Mouse (Mus musculus) stomach, embryonic 15.5 days (tissue): ENCODE measurements around the gene Frem2. TPM values are rescaled to one million over a fixed set of nuclear protein-coding genes. Genes with fewer than 3 reads are reported as not detected.

ENCODE experiments used
- ATAC-seq: fragments of 200-750 bp; cut with Nextera tagmentation; 2 replicates; pipeline ENCODE4 v1.8.0; 2017; ENCODE audit warnings: low read depth, moderate number of reproducible peaks, moderate TSS enrichment; ENCODE audit not compliant: insufficient read depth, low FRiP score
- H3K27ac ChIP-seq: fragments of 300-500 bp; sonication (generic); 2 replicates; pipeline ENCODE4 v1.5.1; 2015; ENCODE audit warnings: mild to moderate bottlenecking, inconsistent platforms
- H3K27me3 ChIP-seq: fragments of 300-500 bp; sonication (generic); replicated peaks from 2 replicates; pipeline ENCODE4 v1.6.1; 2015; ENCODE audit warnings: inconsistent platforms
- H3K36me3 ChIP-seq: fragments of 300-500 bp; sonication (generic); 2 replicates; pipeline ENCODE4 v1.6.1; 2015; ENCODE audit warnings: inconsistent platforms
- H3K4me1 ChIP-seq: fragments of 300-500 bp; sonication (generic); 2 replicates; pipeline ENCODE4 v1.6.1; 2015; ENCODE audit warnings: inconsistent platforms
- H3K4me2 ChIP-seq: fragments of 300-500 bp; sonication (generic); 2 replicates; pipeline ENCODE4 v1.6.1; 2015; ENCODE audit warnings: mild to moderate bottlenecking, inconsistent platforms
- H3K4me3 ChIP-seq: fragments of 300-500 bp; sonication (generic); replicated peaks from 2 replicates; pipeline ENCODE4 v1.5.1; 2015; ENCODE audit warnings: inconsistent platforms
- H3K9ac ChIP-seq: fragments of 300-500 bp; sonication (generic); 2 replicates; pipeline ENCODE4 v1.6.1; 2015; ENCODE audit warnings: inconsistent platforms
- H3K9me3 ChIP-seq: fragments of 300-500 bp; sonication (generic); 2 replicates; pipeline ENCODE4 v1.6.1; 2016; ENCODE audit warnings: inconsistent platforms
- WGBS: fragments of 180-500 bp; shearing (Covaris S2); methylation state at CpG from one replicate; pipeline ENCODE4 v1.1.7; 2015; 5-methylcytosine and 5-hydroxymethylcytosine counted together
- polyA plus RNA-seq: library from polyadenylated mRNA; unstranded; fragments of >200 nt; fragmentation: Nextera tagmentation; extraction: Ambion mirVana; gene quantifications from 2 replicates; pipeline ENCODE4 v1.2.1, GENCODE M21; 2015

The Frem2 gene
- polyA plus RNA-seq, 1 experiment from 2014 or later: 12.0 TPM

- 70% methylated on average over 10 of the region's 10 CpGs for WGBS
- no peaks in the 10 kb centered on the region for H3K9me3 ChIP-seq
- ATAC-seq: peak; percentile 84
- no peak overlapping the region for H3K9ac ChIP-seq
- H3K27ac ChIP-seq: peak overlapping the region; percentile 52; the same call in 1 of the 2 replicates
- no peaks in the 10 kb centered on the region for H3K36me3 ChIP-seq
- H3K27me3 ChIP-seq: no peaks in the 10 kb centered on the region
- no peak overlapping the region for H3K4me3 ChIP-seq
- H3K4me2 ChIP-seq: no peak overlapping the region
- H3K4me1 ChIP-seq: peaks cover 2% of the 10 kb centered on the region; the same call in 1 of the 2 replicates
Observed at GRCm38 (mm10) chr3:53579121-53579704, 77.9 kb downstream of the Frem2 start.

- no peak for ATAC-seq
- H3K27ac ChIP-seq: no peak overlapping the region
Observed at GRCm38 (mm10) chr3:53576320-53577116, 80.6 kb downstream of the Frem2 start.

GRCm38 (mm10) chr3:53574123-53574522, 83.0 kb downstream of the Frem2 start:
- H3K4me2 ChIP-seq: no peak overlapping the region
- H3K36me3 ChIP-seq: no peaks in the 10 kb centered on the region
- no peak overlapping the region for H3K27ac ChIP-seq
- H3K4me3 ChIP-seq: no peak overlapping the region
- ATAC-seq: no peak
- no peaks in the 10 kb centered on the region for H3K9me3 ChIP-seq
- H3K27me3 ChIP-seq: no peaks in the 10 kb centered on the region
- peaks cover 2% of the 10 kb centered on the region; the same call in 1 of the 2 replicates for H3K4me1 ChIP-seq
- no peak overlapping the region for H3K9ac ChIP-seq
- WGBS: 70% methylated on average over 9 of the region's 9 CpGs

More at GRCm38 (mm10) chr3:53576320-53577116, 80.6 kb downstream of the Frem2 start:
- no peak overlapping the region for H3K9ac ChIP-seq
- no peaks in the 10 kb centered on the region for H3K36me3 ChIP-seq
- 56% methylated on average over 7 of the region's 7 CpGs for WGBS
- H3K27me3 ChIP-seq: no peaks in the 10 kb centered on the region
- H3K4me3 ChIP-seq: no peak overlapping the region
- H3K4me2 ChIP-seq: no peak overlapping the region
- peaks cover 2% of the 10 kb centered on the region; the same call in 1 of the 2 replicates for H3K4me1 ChIP-seq
- H3K9me3 ChIP-seq: no peaks in the 10 kb centered on the region

GRCm38 (mm10) chr3:53571663-53572062, 85.5 kb downstream of the Frem2 start:
- H3K4me3 ChIP-seq: no peak overlapping the region
- no peak overlapping the region for H3K9ac ChIP-seq
- H3K36me3 ChIP-seq: no peaks in the 10 kb centered on the region
- no peaks in the 10 kb centered on the region for H3K9me3 ChIP-seq
- no peak overlapping the region for H3K27ac ChIP-seq
- H3K4me2 ChIP-seq: no peak overlapping the region
- H3K27me3 ChIP-seq: no peaks in the 10 kb centered on the region
- no peak for ATAC-seq
- H3K4me1 ChIP-seq: peaks cover 2% of the 10 kb centered on the region; the same call in 1 of the 2 replicates
- 77% methylated on average over 6 of the region's 6 CpGs for WGBS

- Histone ChIP-seq H3K27me3 (no peaks in the 10 kb centered on the region), H3K36me3 (no peaks in the 10 kb centered on the region), H3K4me2 (no peak overlapping the region), H3K4me3 (no peak overlapping the region), H3K9ac (no peak overlapping the region), H3K4me1 (peaks cover 20% of the 10 kb centered on the region), H3K27ac (peak overlapping the region; percentile 80), H3K9me3 (no peaks in the 10 kb centered on the region)
- 14% methylated on average over 7 of the region's 7 CpGs for WGBS
- ATAC-seq: peak; percentile 70
Observed at GRCm38 (mm10) chr3:53564521-53564920, 92.6 kb downstream of the Frem2 start.

GRCm38 (mm10) chr3:53563746-53564145, 93.4 kb downstream of the Frem2 start:
- Histone ChIP-seq H3K4me1 (peaks cover 22% of the 10 kb centered on the region), H3K9me3 (no peaks in the 10 kb centered on the region), H3K9ac (no peak overlapping the region), H3K4me2 (0 out of 2 replicates have a peak overlapping the region, but pooled peaks have one; percentile 1), H3K4me3 (no peak overlapping the region), H3K27me3 (no peaks in the 10 kb centered on the region), H3K36me3 (no peaks in the 10 kb centered on the region), H3K27ac (peak overlapping the region; percentile 80)
- 31% methylated on average over 7 of the region's 7 CpGs for WGBS
- no peak for ATAC-seq

- H3K36me3 ChIP-seq: no peaks in the 10 kb centered on the region
- H3K27me3 ChIP-seq: no peaks in the 10 kb centered on the region
- H3K9ac ChIP-seq: no peak overlapping the region
- WGBS: 57% methylated on average over 7 of the region's 7 CpGs
- no peak overlapping the region; the same call in 1 of the 2 replicates for H3K27ac ChIP-seq
- H3K9me3 ChIP-seq: no peaks in the 10 kb centered on the region
- no peak overlapping the region for H3K4me2 ChIP-seq
- no peak overlapping the region for H3K4me3 ChIP-seq
- H3K4me1 ChIP-seq: peaks cover 34% of the 10 kb centered on the region
- 0 out of 2 replicates have a peak, but pooled peaks have one; percentile 33 for ATAC-seq
Observed at GRCm38 (mm10) chr3:53561813-53562212, 95.3 kb downstream of the Frem2 start.

- WGBS: 10% methylated on average over 6 of the region's 6 CpGs
- ATAC-seq: no peak; the same call in 1 of the 2 replicates
- Histone ChIP-seq H3K9ac (no peak overlapping the region), H3K36me3 (no peaks in the 10 kb centered on the region), H3K4me3 (no peak overlapping the region), H3K4me1 (peaks cover 31% of the 10 kb centered on the region), H3K27ac (peak overlapping the region; percentile 78), H3K4me2 (peak overlapping the region; percentile 5; the same call in 1 of the 2 replicates), H3K27me3 (no peaks in the 10 kb centered on the region), H3K9me3 (no peaks in the 10 kb centered on the region)
Observed at GRCm38 (mm10) chr3:53559056-53559455, 98.1 kb downstream of the Frem2 start.

GRCm38 (mm10) chr3:53558230-53558629, 98.9 kb downstream of the Frem2 start:
- Histone ChIP-seq H3K9me3 (no peaks in the 10 kb centered on the region), H3K27me3 (no peaks in the 10 kb centered on the region), H3K27ac (peak overlapping the region; percentile 78), H3K36me3 (no peaks in the 10 kb centered on the region), H3K4me3 (no peak overlapping the region), H3K4me1 (peaks cover 28% of the 10 kb centered on the region), H3K4me2 (0 out of 2 replicates have a peak overlapping the region, but pooled peaks have one; percentile 5), H3K9ac (no peak overlapping the region)
- 47% methylated on average over 9 of the region's 9 CpGs for WGBS
- no peak for ATAC-seq

GRCm38 (mm10) chr3:53557388-53558214, 99.6 kb downstream of the Frem2 start:
- Histone ChIP-seq H3K4me1 (peaks cover 28% of the 10 kb centered on the region), H3K4me2 (no peak overlapping the region), H3K9me3 (no peaks in the 10 kb centered on the region), H3K36me3 (no peaks in the 10 kb centered on the region), H3K27ac (peak overlapping the region; percentile 78), H3K4me3 (no peak overlapping the region), H3K9ac (no peak overlapping the region), H3K27me3 (no peaks in the 10 kb centered on the region)
- 44% methylated on average over 16 of the region's 16 CpGs for WGBS
- ATAC-seq: peak; percentile 42; the same call in 1 of the 2 replicates

GRCm38 (mm10) chr3:53555031-53555952, 101.9 kb downstream of the Frem2 start:
- Histone ChIP-seq H3K27ac (peak overlapping the region; percentile 48; the same call in 1 of the 2 replicates), H3K36me3 (no peaks in the 10 kb centered on the region), H3K27me3 (no peaks in the 10 kb centered on the region), H3K4me1 (peaks cover 20% of the 10 kb centered on the region), H3K4me3 (no peak overlapping the region), H3K9ac (no peak overlapping the region), H3K4me2 (no peak overlapping the region), H3K9me3 (no peaks in the 10 kb centered on the region)
- 35% methylated on average over 10 of the region's 10 CpGs for WGBS
- ATAC-seq: no peak
